Mouse (Mus musculus): ENCODE results near the gene Cltc. TPM values are rescaled to one million over a fixed set of nuclear protein-coding genes. Genes with fewer than 3 reads are reported as not detected.

Gene Cltc
- 355 TPM for polyA plus RNA-seq (2015; fragmentation: Illumina TruSeq; extraction: RNeasy Lipid Tissue Mini Kit (QIAGEN cat#74804); ENCODE audit: low read depth, low replicate concordance)

GRCm38 (mm10) chr11:86757480-86758371 lies at the start of gene Cltc:
Gene Cltc, minus strand, starts transcription at chr11:86757565.

GRCm38 (mm10) chr11:86683395-86684125 lies 73.8 kb downstream of the Cltc start, which contains the start of the genes Vmp1 and Ptrh2:
Gene Vmp1, minus strand, starts transcription at chr11:86683836.
Gene Ptrh2, plus strand, starts transcription at chr11:86683985.

Other genes with a start within 250 kb of the Cltc start
- 30.5 TPM for gene Rps6kb1, start 212.8 kb downstream of the Cltc start, polyA plus RNA-seq (2015; fragmentation: Illumina TruSeq; extraction: RNeasy Lipid Tissue Mini Kit (QIAGEN cat#74804); ENCODE audit: low read depth, low replicate concordance)
- 7.0 TPM for gene Tubd1, start 212.6 kb downstream of the Cltc start, polyA plus RNA-seq (2015; fragmentation: Illumina TruSeq; extraction: RNeasy Lipid Tissue Mini Kit (QIAGEN cat#74804); ENCODE audit: low read depth, low replicate concordance)
- gene Vmp1, start 73.7 kb downstream of the Cltc start, polyA plus RNA-seq (2015; fragmentation: Illumina TruSeq; extraction: RNeasy Lipid Tissue Mini Kit (QIAGEN cat#74804); ENCODE audit: low read depth, low replicate concordance), result 246 TPM
- gene Ptrh2, start 73.6 kb downstream of the Cltc start, polyA plus RNA-seq (2015; fragmentation: Illumina TruSeq; extraction: RNeasy Lipid Tissue Mini Kit (QIAGEN cat#74804); ENCODE audit: low read depth, low replicate concordance), result 12.9 TPM
- gene Dhx40, start 50.2 kb upstream of the Cltc start, polyA plus RNA-seq (2015; fragmentation: Illumina TruSeq; extraction: RNeasy Lipid Tissue Mini Kit (QIAGEN cat#74804); ENCODE audit: low read depth, low replicate concordance), result 19.6 TPM
- 26.3 TPM for gene Ypel2, start 236.1 kb upstream of the Cltc start, polyA plus RNA-seq (2015; fragmentation: Illumina TruSeq; extraction: RNeasy Lipid Tissue Mini Kit (QIAGEN cat#74804); ENCODE audit: low read depth, low replicate concordance)